Mouse (Mus musculus) adrenal gland, adult 2 months (tissue): Measurements from ENCODE around the gene Supt6. TPM values are rescaled to one million over a fixed set of nuclear protein-coding genes. Genes with fewer than 3 reads are reported as not detected.

Source experiments
- DNase-seq: peaks from one replicate; pipeline ENCODE4 v3.0.0; 2021
- microRNA-seq, 2 experiments: library from miRNA; unstranded; fragments of <30 nt; microRNA quantifications; one replicate each; pipeline ENCODE4 v1.2.0; 2021
- polyA plus RNA-seq: library from polyadenylated mRNA; depleted of rRNA; stranded (reverse); fragments of >200 nt; gene quantifications from 2 replicates; pipeline ENCODE4 v1.2.3, GENCODE M21; 2012; rRNA removed
- total RNA-seq, 2 experiments: library from RNA; stranded (reverse); gene quantifications; 2 replicates each; pipeline ENCODE4 v1.2.3; 2021

The Supt6 gene
- total and polyA plus RNA-seq, 3 experiments = 31.3 to 76.7 (median 57.5) TPM

- DNase-seq = no peak
These were observed 78.4 kb downstream of the Supt6 start for GRCm38 (mm10) chr11:78167257-78167959.

GRCm38 (mm10) chr11:78166640-78167039 is 79.1 kb downstream of the Supt6 start:
- no peak for DNase-seq

- DNase-seq = no peak
These were observed 79.6 kb downstream of the Supt6 start for GRCm38 (mm10) chr11:78166161-78166560.

- DNase-seq = no peak
These were observed 80.1 kb downstream of the Supt6 start for GRCm38 (mm10) chr11:78165761-78166109.

GRCm38 (mm10) chr11:78164924-78165760 is 80.6 kb downstream of the Supt6 start, which contains the start of gene Traf4:
Gene Traf4 (minus strand): TSS chr11:78165589.
- peak; percentile 91 for DNase-seq

GRCm38 (mm10) chr11:78164604-78164923 is 81.2 kb downstream of the Supt6 start:
- no peak for DNase-seq

GRCm38 (mm10) chr11:78163681-78164603 is 81.8 kb downstream of the Supt6 start:
- peak; percentile 82 for DNase-seq

GRCm38 (mm10) chr11:78163045-78163444 is 82.7 kb downstream of the Supt6 start:
- no peak for DNase-seq

- peak; percentile 82 for DNase-seq
These were observed 83.3 kb downstream of the Supt6 start for GRCm38 (mm10) chr11:78162504-78162903.

- DNase-seq = no peak
These were observed 83.8 kb downstream of the Supt6 start for GRCm38 (mm10) chr11:78161968-78162367.

GRCm38 (mm10) chr11:78161169-78161568 is 84.6 kb downstream of the Supt6 start:
- DNase-seq = no peak

GRCm38 (mm10) chr11:78160675-78161074 is 85.1 kb downstream of the Supt6 start:
- DNase-seq = no peak

GRCm38 (mm10) chr11:78160171-78160570 is 85.6 kb downstream of the Supt6 start:
- no peak for DNase-seq

- no peak for DNase-seq
These were observed 86.2 kb downstream of the Supt6 start for GRCm38 (mm10) chr11:78159557-78159956.

- DNase-seq = peak; percentile 85
These were observed 86.7 kb downstream of the Supt6 start for GRCm38 (mm10) chr11:78159096-78159495.

Small RNA genes lying within 50 kb of the gene (microRNA-seq; reads per million reads assigned to microRNA genes)
- 0.41 to 0.44 reads per million in 2 experiments for gene Mir7653

Other genes with a start within 250 kb of the Supt6 start
- gene Dhrs13, start 213.7 kb downstream of the Supt6 start, total RNA-seq = 10 to 100 TPM in 1 of 2 experiments, 1 to 10 TPM in 1; 8.9 to 17.3 TPM
- gene Dhrs13, start 213.7 kb downstream of the Supt6 start, polyA plus RNA-seq = 20.3 and 26.3 TPM in 2 replicates
- 10 to 100 TPM; 85.6 to 88.9 TPM for gene Flot2, start 208.1 kb downstream of the Supt6 start, total RNA-seq
- 144 and 179 TPM in 2 replicates for gene Flot2, start 208.1 kb downstream of the Supt6 start, polyA plus RNA-seq
- gene Eral1, start 165.6 kb downstream of the Supt6 start, total RNA-seq = 10 to 100 TPM; 30.1 to 35.0 TPM
- 42.0 and 49.7 TPM in 2 replicates for gene Eral1, start 165.6 kb downstream of the Supt6 start, polyA plus RNA-seq
- 10 to 100 TPM; 19.7 to 24.2 TPM for gene Fam222b, start 151.3 kb downstream of the Supt6 start, total RNA-seq
- 38.4 and 41.7 TPM in 2 replicates for gene Fam222b, start 151.3 kb downstream of the Supt6 start, polyA plus RNA-seq
- gene Traf4, start 80.4 kb downstream of the Supt6 start, total RNA-seq = 10 to 100 TPM; 29.8 to 31.2 TPM
- 128 and 131 TPM in 2 replicates for gene Traf4, start 80.4 kb downstream of the Supt6 start, polyA plus RNA-seq
- 10 to 100 TPM in 1 of 2 experiments, 1 to 10 TPM in 1; 6.5 to 12.1 TPM for gene Nek8, start 69.3 kb downstream of the Supt6 start, total RNA-seq
- 26.7 and 30.5 TPM in 2 replicates for gene Nek8, start 69.3 kb downstream of the Supt6 start, polyA plus RNA-seq
- 10 to 100 TPM; 40.4 to 61.5 TPM for gene Tlcd1, start 69.3 kb downstream of the Supt6 start, total RNA-seq
- 319 and 423 TPM in 2 replicates for gene Tlcd1, start 69.3 kb downstream of the Supt6 start, polyA plus RNA-seq
- 1,000 to 10,000 TPM; 1,792 to 2,242 TPM for gene Rpl23a, start 62.4 kb downstream of the Supt6 start, total RNA-seq
- 21.4 and 29.1 TPM in 2 replicates for gene Rpl23a, start 62.4 kb downstream of the Supt6 start, polyA plus RNA-seq
- 10 to 100 TPM; 64.7 to 99.1 TPM for gene Rab34, start 57.6 kb downstream of the Supt6 start, total RNA-seq
- gene Rab34, start 57.6 kb downstream of the Supt6 start, polyA plus RNA-seq = 240 and 334 TPM in 2 replicates
- 10 to 100 TPM; 20.5 to 24.4 TPM for gene Proca1, start 52.6 kb downstream of the Supt6 start, total RNA-seq
- 1.2 and 1.6 TPM in 2 replicates for gene Proca1, start 52.6 kb downstream of the Supt6 start, polyA plus RNA-seq
- gene Sdf2, start 241 bp downstream of the Supt6 start, total RNA-seq = 100 to 1,000 TPM; 104 to 111 TPM
- gene Sdf2, start 241 bp downstream of the Supt6 start, polyA plus RNA-seq = 89.7 and 103 TPM in 2 replicates
- 100 to 1,000 TPM; 165 to 168 TPM for gene 2610507B11Rik, start 15.8 kb upstream of the Supt6 start, total RNA-seq
- gene 2610507B11Rik, start 15.8 kb upstream of the Supt6 start, polyA plus RNA-seq = 80.0 and 91.9 TPM in 2 replicates
- under 1 TPM in 1 of 2 experiments, not detected in 1; 0.61 TPM for gene BC030499, start 44.9 kb upstream of the Supt6 start, total RNA-seq
- gene BC030499, start 44.9 kb upstream of the Supt6 start, polyA plus RNA-seq = 0.07 and 0.08 TPM in 2 replicates
- gene Spag5, start 55.5 kb upstream of the Supt6 start, total RNA-seq = 1 to 10 TPM; 3.0 to 4.1 TPM
- gene Spag5, start 55.5 kb upstream of the Supt6 start, polyA plus RNA-seq = 1.9 and 3.6 TPM in 2 replicates
- 10 to 100 TPM; 25.1 to 28.0 TPM for gene Aldoc, start 77.0 kb upstream of the Supt6 start, total RNA-seq
- 15.7 and 26.0 TPM in 2 replicates for gene Aldoc, start 77.0 kb upstream of the Supt6 start, polyA plus RNA-seq
- gene Pigs, start 82.4 kb upstream of the Supt6 start, total RNA-seq = 10 to 100 TPM; 57.3 to 61.3 TPM
- 161 and 184 TPM in 2 replicates for gene Pigs, start 82.4 kb upstream of the Supt6 start, polyA plus RNA-seq
- 10 to 100 TPM; 35.3 to 44.1 TPM for gene Unc119, start 97.5 kb upstream of the Supt6 start, total RNA-seq
- gene Unc119, start 97.5 kb upstream of the Supt6 start, polyA plus RNA-seq = 60.4 and 65.4 TPM in 2 replicates
- gene Foxn1, start 140.6 kb upstream of the Supt6 start, total RNA-seq = under 1 TPM; 0.29 to 0.41 TPM
- 0.27 and 0.35 TPM in 2 replicates for gene Foxn1, start 140.6 kb upstream of the Supt6 start, polyA plus RNA-seq
- not detected for gene Slc13a2, start 176.2 kb upstream of the Supt6 start, total RNA-seq
- 0.20 and 0.22 TPM in 2 replicates for gene Slc13a2, start 176.2 kb upstream of the Supt6 start, polyA plus RNA-seq
- 10 to 100 TPM; 41.5 to 60.9 TPM for gene Slc46a1, start 219.7 kb upstream of the Supt6 start, total RNA-seq
- gene Slc46a1, start 219.7 kb upstream of the Supt6 start, polyA plus RNA-seq = 111 TPM in 2 replicates